Mouse (Mus musculus) CH12.LX (cell line): ENCODE measurements around the gene Eya2. TPM values are rescaled to one million over a fixed set of nuclear protein-coding genes. Genes with fewer than 3 reads are reported as not detected.

Experiments used
- DNase-seq: peaks from one replicate; pipeline ENCODE4 v3.0.0-alpha.2; 2013; ENCODE audit errors: extremely low read depth
- H3K27ac ChIP-seq: 2 replicates; pipeline ENCODE4 v1.5.1; 2012; ENCODE audit warnings: low read depth, mild to moderate bottlenecking, control low read depth, moderate library complexity; ENCODE audit not compliant: insufficient read depth
- H3K27me3 ChIP-seq: replicated peaks from 2 replicates; pipeline ENCODE3; 2012; ENCODE audit warnings: inconsistent platforms
- H3K36me3 ChIP-seq, 2 experiments: replicated peaks in 1 of 2; 2 replicates each; pipeline versions ENCODE3 to v1.6.1; 2012; ENCODE audit warnings: inconsistent platforms in 1 of 2, low read length in 1 of 2, mild to moderate bottlenecking in 1 of 2, mixed read lengths in 1 of 2, moderate library complexity in 1 of 2; ENCODE audit not compliant: control insufficient read depth in 1 of 2, insufficient read depth in 1 of 2
- H3K4me1 ChIP-seq, 2 experiments: 2 replicates each; pipeline ENCODE4 v1.6.1; 2012; ENCODE audit warnings: inconsistent platforms in 1 of 2, moderate library complexity in 1 of 2; ENCODE audit not compliant: insufficient read depth in 2 of 2, control insufficient read depth in 1 of 2
- H3K4me2 ChIP-seq: 2 replicates; pipeline ENCODE4 v1.6.1; 2012; ENCODE audit warnings: low read depth, mild to moderate bottlenecking, control low read depth; ENCODE audit not compliant: poor library complexity, insufficient read depth, severe bottlenecking
- H3K4me3 ChIP-seq, 3 experiments: fragments of 150-350 bp in 1 of 3; sonication (generic) in 1 of 3; replicated peaks in 1 of 3; 2 replicates each; pipeline versions ENCODE3 to v1.5.1; 2011 to 2012; ENCODE audit warnings: low read depth in 2 of 3, low read length in 2 of 3, mild to moderate bottlenecking in 2 of 3, moderate library complexity in 2 of 3, control low read depth in 1 of 3, improper control_type of control experiment in 1 of 3, inconsistent platforms in 1 of 3, mixed read lengths in 1 of 3; ENCODE audit not compliant: poor library complexity in 1 of 3
- H3K79me2 ChIP-seq: replicated peaks from 2 replicates; pipeline ENCODE4 v1.6.1; 2012; ENCODE audit warnings: mild to moderate bottlenecking, moderate library complexity; ENCODE audit not compliant: control insufficient read depth, poor library complexity, insufficient read depth, severe bottlenecking; ENCODE audit errors: extremely low read depth
- H3K9ac ChIP-seq: 2 replicates; pipeline ENCODE4 v1.6.1; 2012; ENCODE audit warnings: low read depth, mild to moderate bottlenecking, control low read depth, moderate library complexity; ENCODE audit not compliant: insufficient read depth
- H3K9me3 ChIP-seq: replicated peaks from 2 replicates; pipeline ENCODE3; 2012; ENCODE audit warnings: low read length, inconsistent platforms, mixed read lengths
- BHLHE40 ChIP-seq: IDR thresholded peaks from 2 replicates; pipeline ENCODE4 v1.6.1; 2011; ENCODE audit warnings: mild to moderate bottlenecking, low read depth, low read length, improper control_type of control experiment
- CTCF ChIP-seq, 2 experiments: IDR thresholded peaks in 1 of 2; conservative IDR thresholded peaks in 1 of 2; 2 replicates each; pipeline ENCODE4 v1.5.1; 2011 to 2012; ENCODE audit warnings: low read depth in 2 of 2, low read length in 2 of 2, improper control_type of control experiment in 1 of 2, inconsistent platforms in 1 of 2, mild to moderate bottlenecking in 1 of 2, moderate library complexity in 1 of 2
- ELF1 ChIP-seq: IDR thresholded peaks from 2 replicates; pipeline ENCODE4 v1.6.1; 2014; ENCODE audit warnings: low read depth, mild to moderate bottlenecking, inconsistent platforms, low read length, improper control_type of control experiment
- ETS1 ChIP-seq: conservative IDR thresholded peaks from 2 replicates; pipeline ENCODE4 v1.6.1; 2012; ENCODE audit warnings: low read depth, mild to moderate bottlenecking, inconsistent platforms, low read length, improper control_type of control experiment, moderate library complexity
- GABPA ChIP-seq: IDR thresholded peaks from 2 replicates; pipeline ENCODE4 v1.6.1; 2012; ENCODE audit warnings: low read depth, low read length, improper control_type of control experiment, inconsistent platforms; ENCODE audit not compliant: insufficient replicate concordance
- IRF4 ChIP-seq: IDR thresholded peaks from 2 replicates; pipeline ENCODE4 v1.6.1; 2014; ENCODE audit warnings: low read depth, mild to moderate bottlenecking, inconsistent platforms, low read length, improper control_type of control experiment
- JUN ChIP-seq: IDR thresholded peaks from 2 replicates; pipeline ENCODE4 v1.6.1; 2011; ENCODE audit warnings: low read depth, mild to moderate bottlenecking, low read length, improper control_type of control experiment, moderate library complexity; ENCODE audit not compliant: insufficient read depth
- JUND ChIP-seq: conservative IDR thresholded peaks from 2 replicates; pipeline ENCODE4 v1.6.1; 2011; ENCODE audit warnings: low read depth, low read length, improper control_type of control experiment
- KAT2A ChIP-seq: IDR thresholded peaks from 2 replicates; pipeline ENCODE4 v1.6.1; 2012; ENCODE audit warnings: low read length, improper control_type of control experiment, inconsistent platforms; ENCODE audit not compliant: insufficient replicate concordance
- MAZ ChIP-seq: IDR thresholded peaks from 2 replicates; pipeline ENCODE4 v1.6.1; 2012; ENCODE audit warnings: low read depth, mild to moderate bottlenecking, inconsistent platforms, low read length, improper control_type of control experiment, moderate library complexity
- MEF2A ChIP-seq: IDR thresholded peaks from 2 replicates; pipeline ENCODE4 v1.6.1; 2014; ENCODE audit warnings: low read depth, mild to moderate bottlenecking, inconsistent platforms, low read length, improper control_type of control experiment, borderline replicate concordance
- MXI1 ChIP-seq: IDR thresholded peaks from 2 replicates; pipeline ENCODE4 v1.6.1; 2011; ENCODE audit warnings: mild to moderate bottlenecking, low read depth, low read length, improper control_type of control experiment
- MYC ChIP-seq: IDR thresholded peaks from 2 replicates; pipeline ENCODE4 v1.6.1; 2011; ENCODE audit warnings: low read depth, mild to moderate bottlenecking, improper control_type of control experiment, low read length
- NELFE ChIP-seq: IDR thresholded peaks from 2 replicates; pipeline ENCODE4 v1.6.1; 2011; ENCODE audit warnings: low read depth, low read length, improper control_type of control experiment
- NRF1 ChIP-seq: IDR thresholded peaks from 2 replicates; pipeline ENCODE4 v1.6.1; 2014; ENCODE audit warnings: low read depth, mild to moderate bottlenecking, inconsistent platforms, low read length, improper control_type of control experiment, moderate library complexity
- PAX5 ChIP-seq: IDR thresholded peaks from 2 replicates; pipeline ENCODE4 v1.6.1; 2012; ENCODE audit warnings: low read length, inconsistent platforms, mixed read lengths
- POLR2A ChIP-seq: IDR thresholded peaks from 2 replicates; pipeline ENCODE4 v1.6.1; 2011; ENCODE audit warnings: low read depth, mild to moderate bottlenecking, improper control_type of control experiment, low read length
- POLR2AphosphoS2 ChIP-seq: IDR thresholded peaks from 2 replicates; pipeline ENCODE4 v1.6.1; 2011; ENCODE audit warnings: low read depth, low read length, improper control_type of control experiment
- RAD21 ChIP-seq: IDR thresholded peaks from 2 replicates; pipeline ENCODE4 v1.6.1; 2011; ENCODE audit warnings: low read depth, mild to moderate bottlenecking, low read length, improper control_type of control experiment, moderate library complexity
- SIN3A ChIP-seq: IDR thresholded peaks from 2 replicates; pipeline ENCODE4 v1.6.1; 2012; ENCODE audit warnings: low read length, improper control_type of control experiment, inconsistent platforms
- SMC3 ChIP-seq: IDR thresholded peaks from 2 replicates; pipeline ENCODE4 v1.6.1; 2011; ENCODE audit warnings: low read depth, low read length, improper control_type of control experiment
- UBTF ChIP-seq: IDR thresholded peaks from 2 replicates; pipeline ENCODE4 v1.6.1; 2012; ENCODE audit warnings: low read depth, mild to moderate bottlenecking, inconsistent platforms, low read length, improper control_type of control experiment, moderate library complexity
- USF1 ChIP-seq: IDR thresholded peaks from 2 replicates; pipeline ENCODE4 v1.6.1; 2014; ENCODE audit warnings: low read depth, mild to moderate bottlenecking, inconsistent platforms, low read length, improper control_type of control experiment
- dilution Hi-C: fragments of 300-500 bp; cut with MboI; formaldehyde crosslinking; loops from 2 replicates; pipeline ENCODE4 v1.14.3; 2020; ENCODE audit warnings: low sequenced_read_pairs; ENCODE audit not compliant: extremely low pct_unique_long_range_greater_than_20kb, extremely low pct_ligation_motif_present
- in situ Hi-C: fragments of 300-500 bp; cut with MboI; formaldehyde crosslinking; loops from 3 replicates; pipeline ENCODE4 v1.14.3; 2019; ENCODE audit warnings: low sequenced_read_pairs, low pct_ligation_motif_present, low pct_unique_long_range_greater_than_20kb, mixed read lengths
- polyA plus RNA-seq: library from polyadenylated mRNA; unstranded; fragments of >175 nt; gene quantifications from 2 replicates; pipeline ENCODE4 v1.2.1, GENCODE M21; 2012; ENCODE audit warnings: low read depth; ENCODE audit not compliant: insufficient read length
- total RNA-seq, 2 experiments: library from RNA; depleted of rRNA; stranded (reverse); fragments of 300-350 nt in 1 of 2; fragments of >200 nt in 1 of 2; gene quantifications; 2 replicates each; pipeline ENCODE4 v1.2.3; 2012 to 2014

Gene Eya2
- total and polyA plus RNA-seq, 3 experiments = not detected

DNA sequence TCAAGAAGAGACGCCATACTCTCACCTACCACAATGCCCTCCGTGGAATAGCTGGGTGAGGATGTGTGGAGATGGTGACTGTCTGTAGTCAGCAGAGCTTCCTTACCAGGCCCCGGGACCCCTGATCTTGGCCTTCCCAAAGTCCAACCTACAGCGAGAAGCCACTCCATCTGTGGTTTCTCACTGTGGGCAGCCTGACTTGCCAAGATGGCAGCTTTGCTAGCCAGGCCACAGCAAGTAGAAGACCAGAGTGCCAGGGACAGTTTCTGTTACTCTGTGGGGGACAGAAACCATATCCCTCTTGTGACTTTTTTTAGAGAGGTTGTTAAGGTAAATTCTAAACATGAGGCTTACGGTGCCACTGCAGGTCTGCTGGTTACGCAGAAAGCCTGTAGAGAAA is 99.9 kb downstream of the Eya2 start:
- TF ChIP-seq SMC3 (no peak), CTCF (conservative IDR thresholded peaks at IDR 0.05 in 1 of 2, IDR thresholded peaks at IDR 0.05 in 1 of 2; ENCODE audit: low read depth in 2 of 2, low read length in 2 of 2) (no peak), RAD21 (no peak), NELFE (no peak), BHLHE40 (no peak), MEF2A (no peak), JUND (no peak), KAT2A (no peak), MXI1 (no peak), GABPA (no peak), POLR2A (no peak), POLR2AphosphoS2 (no peak), MYC (no peak), SIN3A (no peak), JUN (no peak), ETS1 (no peak), NRF1 (no peak), UBTF (no peak)
- TF ChIP-seq, all 38 proteins: peak for 0
- H3K4me2 ChIP-seq = no peak overlapping the region
- H3K27ac ChIP-seq = no peak overlapping the region
- no peak for DNase-seq
- dilution Hi-C loops = no loop called here
- no peaks in the 10 kb centered on the region for H3K4me1 ChIP-seq
- H3K4me3 ChIP-seq = no peak overlapping the region
- H3K79me2 ChIP-seq = no peaks in the 10 kb centered on the region
- H3K36me3 ChIP-seq = no peaks in the 10 kb centered on the region
- H3K9me3 ChIP-seq = no peaks in the 10 kb centered on the region
- in situ Hi-C loops = no loop called here
- no peak overlapping the region for H3K9ac ChIP-seq
- H3K27me3 ChIP-seq = peaks cover 82% of the 10 kb centered on the region

DNA sequence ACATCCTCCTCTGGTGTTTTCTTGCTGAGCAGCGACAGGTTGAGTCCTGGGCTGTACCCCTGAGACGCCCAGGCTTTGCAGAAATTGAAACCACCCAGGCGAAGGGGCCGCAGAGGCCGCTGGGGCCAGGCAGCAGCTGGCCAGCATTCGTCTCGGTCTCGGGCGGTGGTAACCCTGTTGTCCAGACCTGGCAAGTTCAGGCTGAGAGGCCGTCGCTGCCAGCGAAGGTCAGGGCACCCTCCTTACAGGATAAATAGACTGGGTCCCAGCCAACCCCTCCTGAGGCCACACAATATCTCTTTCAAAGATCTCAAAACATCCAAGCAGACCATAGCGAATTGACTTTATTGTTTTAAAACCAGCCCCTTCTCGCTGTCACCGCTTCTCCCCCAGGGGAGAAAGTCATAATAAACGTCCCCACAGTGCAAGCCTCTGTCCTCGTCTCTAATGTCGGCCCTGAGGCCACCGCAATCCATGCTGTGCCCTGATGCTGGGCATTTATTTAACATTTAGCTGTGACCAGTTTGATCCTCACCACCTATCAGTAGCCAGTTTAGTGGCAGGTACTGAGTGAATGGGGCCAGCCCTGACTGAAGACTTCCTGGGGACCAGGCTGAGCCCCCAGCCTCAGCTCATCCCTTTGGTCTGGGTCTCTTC is 105.5 kb downstream of the Eya2 start:
- Histone ChIP-seq H3K4me3 (no peak overlapping the region), H3K27me3 (peaks cover 71% of the 10 kb centered on the region), H3K79me2 (no peaks in the 10 kb centered on the region), H3K9me3 (no peaks in the 10 kb centered on the region), H3K36me3 (no peaks in the 10 kb centered on the region), H3K4me2 (no peak overlapping the region), H3K9ac (no peak overlapping the region), H3K4me1 (no peaks in the 10 kb centered on the region), H3K27ac (no peak overlapping the region)
- TF ChIP-seq ETS1 = no peak
- no peak for TF ChIP-seq IRF4
- no peak for TF ChIP-seq PAX5
- no peak for TF ChIP-seq USF1
- TF ChIP-seq MAZ = no peak
- TF ChIP-seq MEF2A = no peak
- TF ChIP-seq ELF1 = no peak
- no peak for TF ChIP-seq POLR2A
- TF ChIP-seq MYC = no peak
- dilution Hi-C loops (no loop called here), in situ Hi-C loops (loop anchor here (25.0 kb wide), 1 partner anchor 163 kb away; no protein-coding TSS in a partner anchor)
- DNase-seq = no peak
